Mouse (Mus musculus) NIH3T3 (cell line): ENCODE results near the gene Alg3.
A peak's percentile ranks its signal among the peaks of the same experiment; 100 is the strongest.

ENCODE experiments used
- DNase-seq: peaks from one replicate; pipeline ENCODE4 v3.0.0-alpha.2; 2012; ENCODE audit warnings: low read depth

Gene Alg3

GRCm38 (mm10) chr16:20611357-20612227, at the start of gene Alg3, which contains the start of the genes Eef1akmt4 and Gm49333:
Gene Alg3, minus strand, starts transcription at chr16:20611735.
Gene Eef1akmt4, plus strand, starts transcription at chr16:20611593.
Gene Gm49333, plus strand, starts transcription at chr16:20611610.
- peak; percentile 93 for DNase-seq

GRCm38 (mm10) chr16:20657661-20658060, 46.1 kb upstream of the Alg3 start:
- DNase-seq, result peak; percentile 74

- no peak for DNase-seq
Observed at GRCm38 (mm10) chr16:20653315-20653714, 41.8 kb upstream of the Alg3 start.

GRCm38 (mm10) chr16:20651947-20652310, 40.4 kb upstream of the Alg3 start:
- no peak for DNase-seq

GRCm38 (mm10) chr16:20651076-20651946, 39.8 kb upstream of the Alg3 start, which contains the start of gene Psmd2:
Gene Psmd2, plus strand, starts transcription at chr16:20651652.
- DNase-seq, result peak; percentile 97

- DNase-seq, result no peak
Observed at GRCm38 (mm10) chr16:20643911-20644310, 32.4 kb upstream of the Alg3 start.

- peak; percentile 87 for DNase-seq
Observed at GRCm38 (mm10) chr16:20642161-20642560, 30.6 kb upstream of the Alg3 start.

GRCm38 (mm10) chr16:20638367-20638766, 26.8 kb upstream of the Alg3 start:
- no peak for DNase-seq

GRCm38 (mm10) chr16:20637410-20637809, 25.9 kb upstream of the Alg3 start:
- DNase-seq, result no peak

GRCm38 (mm10) chr16:20629731-20630634, 18.4 kb upstream of the Alg3 start, which contains the start of gene Ece2:
Gene Ece2, plus strand, starts transcription at chr16:20629828.
- peak; percentile 55 for DNase-seq

- DNase-seq, result no peak
Observed at GRCm38 (mm10) chr16:20628871-20629391, 17.4 kb upstream of the Alg3 start.

GRCm38 (mm10) chr16:20623211-20623610, 11.7 kb upstream of the Alg3 start:
- DNase-seq, result peak; percentile 37

GRCm38 (mm10) chr16:20621991-20622685, 10.6 kb upstream of the Alg3 start:
- DNase-seq, result peak; percentile 91

- DNase-seq, result peak; percentile 74
Observed at GRCm38 (mm10) chr16:20621191-20621990, 9.9 kb upstream of the Alg3 start, which contains the start of gene Camk2n2. Gene Camk2n2, minus strand, starts transcription at chr16:20621287.

GRCm38 (mm10) chr16:20620751-20621190, 9.2 kb upstream of the Alg3 start:
- no peak for DNase-seq

- DNase-seq, result no peak
Observed at GRCm38 (mm10) chr16:20620399-20620735, 8.8 kb upstream of the Alg3 start.

- DNase-seq, result peak; percentile 59
Observed at GRCm38 (mm10) chr16:20619541-20620398, 8.2 kb upstream of the Alg3 start.

GRCm38 (mm10) chr16:20610501-20611356, 806 bp downstream of the Alg3 start:
- peak; percentile 92 for DNase-seq
